Mouse (Mus musculus) bone marrow, adult 2 months (tissue): ENCODE data around the gene Otud7a.

Experiments
- CTCF ChIP-seq: fragments of 200-500 bp; IDR thresholded peaks from 2 replicates; pipeline ENCODE4 v1.5.1; 2011; ENCODE audit warnings: low read length, control low read depth; ENCODE audit not compliant: control insufficient read depth, insufficient read depth
- POLR2A ChIP-seq: fragments of 200-500 bp; IDR thresholded peaks from 2 replicates; pipeline ENCODE4 v1.6.1; 2011; ENCODE audit warnings: low read depth, mild to moderate bottlenecking, control low read depth, low read length, borderline replicate concordance; ENCODE audit not compliant: control insufficient read depth

GRCm38 (mm10) chr7:63729605-63730004, 285.1 kb downstream of the Otud7a start:
- TF ChIP-seq POLR2A = no peak
- no peak for TF ChIP-seq CTCF
